Mouse (Mus musculus): ENCODE data around the gene Ppp1r37. TPM values are rescaled to one million over a fixed set of nuclear protein-coding genes. Genes with fewer than 3 reads are reported as not detected.

Gene Ppp1r37
- polyA plus RNA-seq, 1 experiment from 2014 or later, result 22.2 TPM

Other genes starting within 250 kb of the Ppp1r37 start
- 95.3 and 96.1 TPM in 2 replicates for gene Ercc1, start 218.3 kb downstream of the Ppp1r37 start, polyA plus RNA-seq (2016; fragmentation: Nextera tagmentation; extraction: Ambion mirVana)
- gene Cd3eap, start 203.6 kb downstream of the Ppp1r37 start, polyA plus RNA-seq (2016; fragmentation: Nextera tagmentation; extraction: Ambion mirVana), result 30.9 and 32.2 TPM in 2 replicates
- gene Ppp1r13l, start 203.3 kb downstream of the Ppp1r37 start, polyA plus RNA-seq (2016; fragmentation: Nextera tagmentation; extraction: Ambion mirVana), result 5.4 and 6.3 TPM in 2 replicates
- 26.9 and 28.7 TPM in 2 replicates for gene Ercc2, start 181.1 kb downstream of the Ppp1r37 start, polyA plus RNA-seq (2016; fragmentation: Nextera tagmentation; extraction: Ambion mirVana)
- gene Klc3, start 159.0 kb downstream of the Ppp1r37 start, polyA plus RNA-seq (2016; fragmentation: Nextera tagmentation; extraction: Ambion mirVana), result 3.6 and 4.8 TPM in 2 replicates
- gene Ckm, start 158.3 kb downstream of the Ppp1r37 start, polyA plus RNA-seq (2016; fragmentation: Nextera tagmentation; extraction: Ambion mirVana), result not detected in 2 replicates
- gene Mark4, start 104.3 kb downstream of the Ppp1r37 start, polyA plus RNA-seq (2016; fragmentation: Nextera tagmentation; extraction: Ambion mirVana), result 5.7 and 6.5 TPM in 2 replicates
- gene Exoc3l2, start 99.7 kb downstream of the Ppp1r37 start, polyA plus RNA-seq (2016; fragmentation: Nextera tagmentation; extraction: Ambion mirVana), result 0.82 and 0.99 TPM in 2 replicates
- gene Bloc1s3, start 54.7 kb downstream of the Ppp1r37 start, polyA plus RNA-seq (2016; fragmentation: Nextera tagmentation; extraction: Ambion mirVana), result 2.1 and 2.3 TPM in 2 replicates
- 53.8 and 60.9 TPM in 2 replicates for gene Trappc6a, start 54.7 kb downstream of the Ppp1r37 start, polyA plus RNA-seq (2016; fragmentation: Nextera tagmentation; extraction: Ambion mirVana)
- gene Nkpd1, start 45.2 kb downstream of the Ppp1r37 start, polyA plus RNA-seq (2016; fragmentation: Nextera tagmentation; extraction: Ambion mirVana), result 0.06 and 0.12 TPM in 2 replicates
- gene Zfp296, start 14.2 kb upstream of the Ppp1r37 start, polyA plus RNA-seq (2016; fragmentation: Nextera tagmentation; extraction: Ambion mirVana), result 0.30 and 0.47 TPM in 2 replicates
- gene Gemin7, start 14.5 kb upstream of the Ppp1r37 start, polyA plus RNA-seq (2016; fragmentation: Nextera tagmentation; extraction: Ambion mirVana), result 180 and 186 TPM in 2 replicates
- 53.6 and 54.0 TPM in 2 replicates for gene Clasrp, start 41.4 kb upstream of the Ppp1r37 start, polyA plus RNA-seq (2016; fragmentation: Nextera tagmentation; extraction: Ambion mirVana)
- 3.0 TPM in 2 replicates for gene Relb, start 66.4 kb upstream of the Ppp1r37 start, polyA plus RNA-seq (2016; fragmentation: Nextera tagmentation; extraction: Ambion mirVana)
- 70.6 and 75.6 TPM in 2 replicates for gene Clptm1, start 102.0 kb upstream of the Ppp1r37 start, polyA plus RNA-seq (2016; fragmentation: Nextera tagmentation; extraction: Ambion mirVana)
- 0.39 TPM in 1 of 2 replicates, not detected in the other for gene Apoc2, start 114.9 kb upstream of the Ppp1r37 start, polyA plus RNA-seq (2016; fragmentation: Nextera tagmentation; extraction: Ambion mirVana)
- not detected in 2 replicates for gene Gm44805, start 118.3 kb upstream of the Ppp1r37 start, polyA plus RNA-seq (2016; fragmentation: Nextera tagmentation; extraction: Ambion mirVana)
- not detected in 2 replicates for gene Apoc4, start 118.4 kb upstream of the Ppp1r37 start, polyA plus RNA-seq (2016; fragmentation: Nextera tagmentation; extraction: Ambion mirVana)
- gene Apoc1, start 129.6 kb upstream of the Ppp1r37 start, polyA plus RNA-seq (2016; fragmentation: Nextera tagmentation; extraction: Ambion mirVana), result 2.3 TPM in 2 replicates
- gene Apoe, start 136.1 kb upstream of the Ppp1r37 start, polyA plus RNA-seq (2016; fragmentation: Nextera tagmentation; extraction: Ambion mirVana), result 140 and 154 TPM in 2 replicates
- gene Tomm40, start 152.4 kb upstream of the Ppp1r37 start, polyA plus RNA-seq (2016; fragmentation: Nextera tagmentation; extraction: Ambion mirVana), result 187 and 205 TPM in 2 replicates
- gene Nectin2, start 187.4 kb upstream of the Ppp1r37 start, polyA plus RNA-seq (2016; fragmentation: Nextera tagmentation; extraction: Ambion mirVana), result 84.2 and 97.3 TPM in 2 replicates
- gene Bcam, start 207.9 kb upstream of the Ppp1r37 start, polyA plus RNA-seq (2016; fragmentation: Nextera tagmentation; extraction: Ambion mirVana), result 33.1 and 37.3 TPM in 2 replicates
- 0.53 and 1.2 TPM in 2 replicates for gene Cblc, start 233.7 kb upstream of the Ppp1r37 start, polyA plus RNA-seq (2016; fragmentation: Nextera tagmentation; extraction: Ambion mirVana)